Mouse (Mus musculus) lung, postnatal 0 days (tissue): ENCODE measurements around the gene Rnf216. TPM values are rescaled to one million over a fixed set of nuclear protein-coding genes. Genes with fewer than 3 reads are reported as not detected.

Source experiments
- ATAC-seq: fragments of 200-750 bp; cut with Nextera tagmentation; 2 replicates; pipeline ENCODE4 v1.8.0; 2017; ENCODE audit warnings: moderate library complexity
- DNase-seq: peaks from one replicate; pipeline ENCODE4 v3.0.0-alpha.2; 2016; ENCODE audit warnings: low spot score
- H3K27ac ChIP-seq: fragments of 300-500 bp; sonication (generic); 2 replicates; pipeline ENCODE4 v1.5.1; 2014; ENCODE audit warnings: antibody characterized with exemption, mild to moderate bottlenecking, low read length, mixed read lengths
- H3K27me3 ChIP-seq: fragments of 300-500 bp; sonication (generic); replicated peaks from 2 replicates; pipeline ENCODE4 v1.6.1; 2014; ENCODE audit warnings: low read length, mixed read lengths; ENCODE audit not compliant: insufficient read depth
- H3K36me3 ChIP-seq: fragments of 300-500 bp; sonication (generic); 2 replicates; pipeline ENCODE4 v1.6.1; 2014; ENCODE audit warnings: low read length, mixed read lengths; ENCODE audit not compliant: insufficient read depth
- H3K4me1 ChIP-seq: fragments of 300-500 bp; sonication (generic); 2 replicates; pipeline ENCODE4 v1.6.1; 2014; ENCODE audit warnings: antibody characterized with exemption, low read depth, low read length, mixed read lengths; ENCODE audit not compliant: insufficient read depth
- H3K4me2 ChIP-seq: fragments of 300-500 bp; sonication (generic); replicated peaks from 2 replicates; pipeline ENCODE4 v1.6.1; 2014; ENCODE audit warnings: low read depth, mild to moderate bottlenecking, low read length, moderate library complexity, mixed read lengths
- H3K4me3 ChIP-seq: fragments of 300-500 bp; sonication (generic); 2 replicates; pipeline ENCODE4 v1.5.1; 2014; ENCODE audit warnings: low read depth, low read length
- H3K9ac ChIP-seq: fragments of 300-500 bp; sonication (generic); replicated peaks from 2 replicates; pipeline ENCODE4 v1.6.1; 2014; ENCODE audit warnings: low read depth, mild to moderate bottlenecking
- H3K9me3 ChIP-seq: fragments of 300-500 bp; sonication (generic); 2 replicates; pipeline ENCODE4 v1.6.1; 2016; ENCODE audit warnings: low read length, mixed read lengths
- CTCF ChIP-seq: IDR thresholded peaks from 2 replicates; pipeline ENCODE4 v1.5.1; 2016; ENCODE audit warnings: antibody characterized with exemption, mild to moderate bottlenecking
- EP300 ChIP-seq: IDR thresholded peaks from 2 replicates; pipeline ENCODE4 v1.6.1; 2016; ENCODE audit warnings: antibody characterized with exemption, mild to moderate bottlenecking, control low read depth
- WGBS: fragments of 180-500 bp; shearing (Covaris S2); extraction: QIAGEN DNeasy Blood & Tissue Kit; methylation state at CpG from one replicate; pipeline ENCODE4 v1.1.7; 2014; 5-methylcytosine and 5-hydroxymethylcytosine counted together
- polyA plus RNA-seq: library from polyadenylated mRNA; unstranded; fragments of >200 nt; fragmentation: Nextera tagmentation; extraction: Ambion mirVana; gene quantifications from 2 replicates; pipeline ENCODE4 v1.2.1, GENCODE M21; 2015

Rnf216 gene
- polyA plus RNA-seq, 1 experiment from 2014 or later = 23.2 TPM

DNA sequence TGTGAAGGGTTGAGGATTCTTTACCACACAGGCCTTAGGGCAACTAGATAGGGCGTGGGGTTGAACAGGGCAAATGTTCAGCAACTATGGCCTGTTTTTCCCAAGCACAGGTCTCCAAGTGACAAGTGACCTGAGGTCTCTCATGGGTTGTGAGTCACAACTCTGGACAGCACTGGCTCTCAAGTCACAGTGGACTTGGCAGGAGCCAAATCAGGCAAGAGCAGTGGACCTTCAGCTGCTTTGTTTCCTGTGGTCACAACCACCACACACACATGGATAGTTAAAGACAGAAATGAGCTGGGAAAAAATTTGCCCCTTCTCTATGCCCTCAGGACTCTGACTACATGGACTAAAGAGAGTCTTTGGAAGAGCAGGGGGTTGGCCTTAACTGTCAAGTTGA lies 65.2 kb downstream of the Rnf216 start:
- Histone ChIP-seq H3K9ac (no peak overlapping the region), H3K9me3 (no peaks in the 10 kb centered on the region), H3K27me3 (no peaks in the 10 kb centered on the region), H3K36me3 (no peaks in the 10 kb centered on the region), H3K4me3 (no peak overlapping the region), H3K4me1 (peaks cover 24% of the 10 kb centered on the region; the same call in 1 of the 2 replicates), H3K4me2 (no peak overlapping the region), H3K27ac (peak overlapping the region; percentile 64)
- ATAC-seq (no peak), DNase-seq (peak; percentile 37)
- no peak for TF ChIP-seq EP300
- TF ChIP-seq CTCF = no peak
- WGBS = 90% methylated on average over 1 of the region's 1 CpGs

DNA sequence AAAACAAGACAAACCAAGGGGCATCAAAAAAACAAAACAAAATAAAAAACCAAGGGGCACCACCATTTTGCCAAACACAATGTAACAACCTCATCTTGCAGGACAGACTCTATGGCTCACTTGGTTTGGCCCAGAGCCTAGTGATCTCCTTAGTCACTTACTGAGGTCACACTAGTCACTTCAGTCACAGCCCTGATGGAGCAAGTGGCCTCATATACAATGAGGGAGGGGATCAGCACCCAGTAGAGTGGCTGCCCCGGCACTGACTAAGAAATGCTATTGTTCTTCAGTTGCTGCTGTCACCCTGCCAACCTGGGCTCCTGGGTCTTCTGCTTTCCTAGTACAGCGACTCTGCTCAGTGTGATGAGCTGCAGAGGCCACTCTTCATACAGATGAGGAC lies 68.9 kb downstream of the Rnf216 start:
- Histone ChIP-seq H3K4me3 (no peak overlapping the region), H3K27me3 (no peaks in the 10 kb centered on the region), H3K4me2 (no peak overlapping the region), H3K36me3 (no peaks in the 10 kb centered on the region), H3K4me1 (peaks cover 8% of the 10 kb centered on the region; the same call in 1 of the 2 replicates), H3K27ac (no peak overlapping the region), H3K9ac (no peak overlapping the region), H3K9me3 (no peaks in the 10 kb centered on the region)
- 47% methylated on average over 2 of the region's 2 CpGs for WGBS
- DNase-seq (peak; percentile 30), ATAC-seq (no peak)
- no peak for TF ChIP-seq CTCF

DNA sequence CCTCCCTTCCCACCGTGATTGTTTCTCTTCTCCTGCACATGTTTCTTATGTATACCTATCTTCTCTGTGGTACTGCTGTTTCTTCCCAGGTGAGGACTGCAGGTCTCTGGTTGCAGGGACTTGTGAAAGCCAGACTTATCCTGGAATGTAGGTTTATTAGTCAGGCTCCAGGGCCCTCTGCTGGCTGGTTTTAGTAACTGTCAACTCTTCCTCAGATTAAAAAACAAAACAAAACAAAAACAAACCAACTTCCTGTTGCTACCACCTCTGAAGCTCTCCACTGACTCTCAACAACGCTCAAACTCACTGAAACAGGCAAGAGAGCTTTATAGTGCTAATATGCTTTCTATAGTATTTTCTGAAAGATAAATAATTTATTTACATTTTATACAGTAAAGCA lies 69.5 kb downstream of the Rnf216 start:
- Histone ChIP-seq H3K27me3 (no peaks in the 10 kb centered on the region), H3K4me3 (no peak overlapping the region), H3K9ac (no peak overlapping the region), H3K4me1 (peaks cover 6% of the 10 kb centered on the region; the same call in 1 of the 2 replicates), H3K27ac (no peak overlapping the region), H3K9me3 (no peaks in the 10 kb centered on the region), H3K36me3 (no peaks in the 10 kb centered on the region), H3K4me2 (no peak overlapping the region)
- peak; percentile 40 for DNase-seq
- WGBS = 73% methylated on average over 2 of the region's 2 CpGs
- no peak for ATAC-seq
- peak; percentile 59 for TF ChIP-seq CTCF
- no peak for TF ChIP-seq EP300

DNA sequence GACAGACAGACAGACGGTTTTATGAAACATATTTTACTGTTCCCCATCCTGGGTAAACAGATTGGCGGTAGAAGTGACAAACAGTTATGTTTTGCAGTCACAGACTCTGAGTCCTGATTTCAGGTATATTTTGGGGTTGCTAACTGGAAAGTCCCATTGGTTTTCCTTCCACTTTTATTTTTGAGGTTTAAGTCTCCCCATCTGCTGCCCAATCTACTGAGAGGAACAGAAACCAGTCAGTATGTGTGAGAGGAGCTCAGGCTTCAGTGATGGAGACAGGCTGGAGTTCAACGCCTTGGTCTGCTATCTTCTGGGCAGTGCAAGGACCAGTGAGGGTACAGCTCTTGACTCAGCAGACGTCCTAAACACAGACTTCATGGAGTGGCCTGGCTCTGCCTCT lies 74.0 kb downstream of the Rnf216 start:
- Histone ChIP-seq H3K4me1 (no peaks in the 10 kb centered on the region), H3K9ac (no peak overlapping the region), H3K27me3 (no peaks in the 10 kb centered on the region), H3K4me2 (no peak overlapping the region), H3K9me3 (no peaks in the 10 kb centered on the region), H3K36me3 (no peaks in the 10 kb centered on the region), H3K27ac (no peak overlapping the region), H3K4me3 (no peak overlapping the region)
- DNase-seq = no peak
- no peak for TF ChIP-seq EP300
- 66% methylated on average over 4 of the region's 4 CpGs for WGBS
- ATAC-seq = no peak

DNA sequence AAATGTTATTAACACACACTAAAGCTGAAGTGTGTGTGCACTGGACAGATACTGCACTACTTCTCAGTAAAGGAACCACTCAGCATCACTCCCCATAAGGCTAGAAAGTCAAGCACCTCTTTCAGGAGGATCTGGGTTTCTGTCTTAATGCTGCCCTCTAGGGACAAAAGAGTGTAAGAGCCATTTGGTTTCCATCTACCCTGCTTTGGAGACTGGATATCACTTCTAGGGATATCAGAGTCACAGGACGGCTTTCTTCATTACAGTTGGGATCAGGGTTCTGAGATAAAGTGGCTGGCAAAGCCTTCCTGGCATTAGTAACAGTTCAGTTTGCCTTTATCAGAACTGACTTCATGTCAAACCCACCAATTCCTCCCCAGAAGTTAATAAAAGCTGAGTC lies 75.6 kb downstream of the Rnf216 start:
- no peaks in the 10 kb centered on the region for H3K36me3 ChIP-seq
- DNase-seq (peak; percentile 91), ATAC-seq (peak; percentile 78)
- H3K27ac ChIP-seq = no peak overlapping the region
- H3K9ac ChIP-seq = no peak overlapping the region
- WGBS = 11% methylated on average over 1 of the region's 1 CpGs
- no peak overlapping the region for H3K4me3 ChIP-seq
- no peaks in the 10 kb centered on the region for H3K9me3 ChIP-seq
- no peaks in the 10 kb centered on the region for H3K4me1 ChIP-seq
- H3K27me3 ChIP-seq = no peaks in the 10 kb centered on the region
- H3K4me2 ChIP-seq = no peak overlapping the region
- 0 out of 2 replicates have a peak, but pooled peaks have one; percentile 21 for TF ChIP-seq EP300
- TF ChIP-seq CTCF = peak; percentile 88

DNA sequence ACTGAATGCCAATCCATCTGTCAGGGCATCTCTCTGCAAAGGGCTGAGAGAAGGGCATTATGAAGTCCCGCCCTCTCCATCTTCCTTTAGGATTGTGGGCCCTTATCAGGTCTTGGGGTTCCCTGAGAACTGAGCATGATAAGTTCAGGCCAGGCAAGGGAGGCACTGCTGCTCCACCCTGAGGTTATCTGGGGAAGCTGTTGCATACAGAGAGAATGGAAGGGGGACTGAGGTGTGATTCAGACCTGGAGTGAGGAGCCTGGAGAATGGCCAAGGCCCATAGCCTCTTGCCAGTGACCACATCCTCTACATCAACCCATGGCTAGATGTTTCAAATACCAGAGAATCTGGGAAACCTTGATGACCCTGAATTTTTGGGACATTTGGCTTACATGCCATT lies 76.7 kb downstream of the Rnf216 start:
- Histone ChIP-seq H3K9ac (no peak overlapping the region), H3K4me2 (no peak overlapping the region), H3K36me3 (no peaks in the 10 kb centered on the region), H3K27me3 (no peaks in the 10 kb centered on the region), H3K4me1 (peaks cover 5% of the 10 kb centered on the region; the same call in 1 of the 2 replicates), H3K9me3 (no peaks in the 10 kb centered on the region), H3K4me3 (no peak overlapping the region), H3K27ac (no peak overlapping the region)
- WGBS = 88% methylated on average over 1 of the region's 1 CpGs
- TF ChIP-seq EP300 (no peak), CTCF (no peak)
- DNase-seq (no peak), ATAC-seq (no peak)

DNA sequence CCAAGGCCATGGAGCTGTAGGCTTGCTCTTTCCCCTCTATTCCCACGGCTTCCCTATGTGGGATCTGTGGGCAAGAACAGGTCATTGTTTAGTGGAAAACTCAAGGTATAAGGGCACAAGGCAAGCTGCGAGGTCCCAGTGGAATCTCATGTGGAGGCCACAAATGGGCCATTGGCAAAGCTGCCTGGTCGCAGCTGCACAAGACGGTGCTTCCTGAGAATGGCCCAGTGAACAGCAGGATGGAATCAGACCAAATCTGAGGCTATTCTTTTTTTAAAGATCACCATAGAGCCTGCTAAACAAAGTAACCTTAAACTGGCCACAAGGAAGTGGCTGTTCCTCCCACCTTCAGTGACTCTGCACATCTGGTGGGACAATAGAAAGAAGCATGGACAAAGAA lies 77.5 kb downstream of the Rnf216 start:
- DNase-seq (no peak), ATAC-seq (no peak)
- Histone ChIP-seq H3K27ac (no peak overlapping the region), H3K4me2 (no peak overlapping the region), H3K9ac (no peak overlapping the region), H3K4me3 (no peak overlapping the region), H3K27me3 (no peaks in the 10 kb centered on the region), H3K36me3 (no peaks in the 10 kb centered on the region), H3K4me1 (peaks cover 5% of the 10 kb centered on the region; the same call in 1 of the 2 replicates), H3K9me3 (no peaks in the 10 kb centered on the region)
- WGBS = 81% methylated on average over 4 of the region's 4 CpGs
- no peak for TF ChIP-seq EP300
- TF ChIP-seq CTCF = no peak
